Mouse (Mus musculus): Measurements from ENCODE around the gene Slc30a3.

Gene Slc30a3

DNA sequence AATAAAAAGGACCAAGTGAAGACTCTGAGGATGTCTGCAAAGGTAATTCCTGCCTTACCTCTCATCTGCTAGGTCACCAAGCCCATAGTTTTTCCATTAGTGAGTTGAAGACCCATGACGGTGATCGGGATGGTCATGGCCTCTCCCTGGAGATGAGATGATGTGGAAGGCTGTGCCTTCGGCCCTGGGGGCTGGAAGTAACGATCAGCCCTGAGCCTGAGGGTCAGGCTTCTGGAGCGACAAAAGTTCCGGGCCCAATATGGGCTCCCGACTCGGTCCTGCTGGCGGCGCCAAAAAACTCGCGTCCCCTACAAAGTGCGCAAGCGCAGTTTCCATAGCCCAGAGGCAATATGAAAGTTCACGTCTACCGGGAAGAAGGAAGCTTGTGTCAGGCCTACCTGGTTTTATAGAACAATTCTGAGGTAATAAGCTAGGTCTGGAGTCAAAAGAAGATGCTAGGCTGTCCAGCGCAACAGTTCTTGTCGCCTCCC is at the start of gene Slc30a3:
TSS of gene Slc30a3 (minus strand) at position 238 of the 491 bp plus-strand sequence.
- no peak for DNase-seq

DNA sequence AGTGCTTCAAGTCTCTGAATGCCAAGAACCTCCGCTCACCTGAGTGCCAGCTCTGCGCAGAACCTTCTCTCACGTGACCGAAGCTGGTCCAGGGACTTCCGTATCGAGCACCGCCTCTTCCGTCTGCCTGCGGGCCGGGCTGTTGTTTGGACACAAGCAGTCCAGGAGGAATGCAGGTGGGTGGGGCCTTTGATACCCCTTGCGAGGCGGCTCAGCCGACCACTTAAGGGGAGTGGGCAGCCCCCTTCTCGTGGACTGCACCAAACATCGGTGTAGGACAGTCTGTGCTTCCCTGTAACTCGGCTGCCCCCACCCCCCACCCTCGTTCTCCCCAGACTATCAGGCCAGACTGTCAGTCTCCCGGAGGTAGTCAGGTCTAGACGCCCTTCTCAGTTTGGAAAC is 46.1 kb upstream of the Slc30a3 start, which contains the start of gene Mpv17:
TSS of gene Mpv17 (minus strand) at position 100 of the 402 bp plus-strand sequence.
- DNase-seq = peak; percentile 80

GRCm38 (mm10) chr5:31153516-31154151 is 45.6 kb upstream of the Slc30a3 start:
- no peak for DNase-seq

DNA sequence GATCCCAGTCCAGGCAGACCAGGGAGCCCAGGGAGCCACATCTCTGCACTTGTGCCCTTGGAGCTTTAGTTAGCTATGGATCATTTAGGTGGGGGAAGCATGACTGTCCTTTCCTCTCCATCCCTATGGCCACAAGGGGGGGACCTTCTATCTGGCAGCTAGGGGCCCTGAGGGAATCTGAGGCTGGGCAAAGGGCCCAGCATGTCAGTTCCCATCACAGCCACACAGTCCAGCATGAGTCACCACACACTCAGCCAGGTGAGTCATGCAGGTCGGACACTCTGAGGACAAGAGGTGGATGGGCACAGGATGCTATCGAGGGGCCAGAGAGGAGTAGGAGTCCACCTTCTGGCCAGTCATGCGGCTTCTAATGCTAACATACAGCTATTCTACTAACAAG is 43.7 kb upstream of the Slc30a3 start:
- peak; percentile 63 for DNase-seq

- peak; percentile 28 for DNase-seq
Observed at GRCm38 (mm10) chr5:31149781-31150180, 41.7 kb upstream of the Slc30a3 start.

GRCm38 (mm10) chr5:31138968-31139425 is 31.0 kb upstream of the Slc30a3 start:
- DNase-seq = no peak

GRCm38 (mm10) chr5:31138241-31138967 is 30.4 kb upstream of the Slc30a3 start, which contains the start of gene Ucn:
Gene Ucn (minus strand): TSS chr5:31138829.
- DNase-seq = no peak

- no peak for DNase-seq
Observed at GRCm38 (mm10) chr5:31137658-31138057, 29.6 kb upstream of the Slc30a3 start.

DNA sequence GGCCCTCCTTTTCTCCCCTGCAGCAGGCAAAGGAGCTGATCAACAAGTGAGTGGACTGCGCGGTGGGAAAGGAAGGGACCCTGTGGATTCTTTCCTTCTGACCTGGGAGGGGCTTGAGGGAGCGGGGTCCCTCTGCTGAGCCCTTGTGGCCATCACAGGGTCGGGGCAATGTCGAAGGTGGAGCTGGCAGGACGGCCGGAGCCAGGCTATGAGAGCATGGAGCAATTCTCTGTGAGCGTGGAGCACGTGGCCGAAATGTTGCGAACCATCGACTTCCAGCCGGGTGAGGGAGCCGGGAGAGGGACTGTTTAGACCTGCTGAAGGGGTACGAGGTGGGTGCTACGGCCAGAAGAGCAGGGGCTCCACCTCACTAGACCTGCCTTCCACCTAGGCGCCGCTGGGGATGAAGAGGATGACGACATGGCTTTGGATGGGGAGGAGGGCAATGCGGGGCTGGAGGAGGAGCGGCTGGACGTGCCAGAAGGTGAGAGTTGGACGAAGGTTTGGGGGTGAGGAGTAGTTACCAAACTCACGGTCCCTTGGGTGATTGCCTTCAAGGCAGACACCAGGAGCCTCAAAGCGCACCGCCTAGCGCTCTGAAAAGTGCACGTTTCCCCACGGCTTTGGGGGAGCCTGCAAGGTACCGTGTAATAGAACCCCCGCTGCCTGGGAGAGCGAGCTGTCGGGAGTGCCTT is 28.8 kb upstream of the Slc30a3 start:
- DNase-seq = no peak

- no peak for DNase-seq
Observed at GRCm38 (mm10) chr5:31126050-31126449, 18.0 kb upstream of the Slc30a3 start.

DNA sequence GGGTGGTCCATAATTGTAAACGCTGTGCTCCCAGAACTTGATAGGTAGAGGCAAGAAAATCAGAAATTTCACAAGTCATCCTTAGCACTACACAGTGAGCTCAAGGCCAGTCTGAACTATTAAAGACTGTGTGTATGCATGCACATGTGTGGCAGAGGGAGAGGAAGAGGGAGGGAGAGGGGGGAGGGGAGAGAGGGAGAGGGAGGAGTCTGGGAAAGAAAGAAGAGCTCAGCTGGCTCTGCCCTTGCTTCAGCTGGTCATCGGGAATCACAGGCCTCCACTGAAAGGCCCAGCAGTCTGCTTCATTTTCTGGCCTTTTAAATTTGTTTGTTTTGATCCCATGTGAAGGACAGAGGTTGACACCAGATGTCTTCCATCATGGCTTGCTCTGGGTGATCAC is 15.4 kb upstream of the Slc30a3 start:
- no peak for DNase-seq

DNA sequence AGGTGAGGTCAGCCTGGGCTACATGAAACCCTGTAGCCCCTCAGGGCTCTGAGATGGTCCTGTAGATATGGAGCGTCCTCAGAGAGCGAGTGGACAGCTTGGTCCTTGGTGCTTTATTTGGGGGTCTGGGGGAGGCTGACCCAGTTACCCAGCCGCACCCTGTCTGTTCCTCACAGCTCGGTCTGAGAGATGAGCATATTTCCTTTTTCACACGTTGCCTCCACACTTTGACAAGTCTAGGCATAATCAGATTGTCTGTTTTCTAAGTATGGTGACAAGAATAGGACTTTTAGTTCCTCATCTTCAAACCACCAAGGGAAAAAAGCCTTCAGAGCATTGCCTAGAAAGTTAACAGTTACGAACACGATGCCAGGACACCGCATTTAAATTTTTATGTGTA is 13.1 kb upstream of the Slc30a3 start:
- DNase-seq = no peak

GRCm38 (mm10) chr5:31116912-31117311 is 8.9 kb upstream of the Slc30a3 start:
- no peak for DNase-seq

DNA sequence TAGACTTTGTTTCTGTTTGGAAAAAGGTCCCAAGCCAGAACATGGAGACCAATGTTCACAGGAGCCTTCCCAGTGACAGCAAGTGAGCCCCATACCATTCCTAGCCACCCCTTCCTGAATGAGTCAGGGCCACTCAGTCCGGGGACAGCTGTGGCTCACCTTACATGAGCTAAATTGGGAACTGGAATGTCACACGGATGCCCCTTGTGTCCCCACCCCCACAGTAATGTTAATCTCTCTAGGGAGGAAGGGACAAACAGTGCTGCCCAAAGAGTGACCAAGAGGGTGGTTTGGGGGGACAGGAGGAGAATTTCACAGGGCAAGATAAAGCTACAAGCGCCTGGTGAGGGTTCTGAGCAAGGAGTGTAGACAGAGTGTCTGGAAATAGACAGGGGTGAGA is 8.3 kb upstream of the Slc30a3 start, which contains the start of gene Trim54:
TSS of gene Trim54 (plus strand) at position 359 of the 400 bp plus-strand sequence.
- no peak for DNase-seq

DNA sequence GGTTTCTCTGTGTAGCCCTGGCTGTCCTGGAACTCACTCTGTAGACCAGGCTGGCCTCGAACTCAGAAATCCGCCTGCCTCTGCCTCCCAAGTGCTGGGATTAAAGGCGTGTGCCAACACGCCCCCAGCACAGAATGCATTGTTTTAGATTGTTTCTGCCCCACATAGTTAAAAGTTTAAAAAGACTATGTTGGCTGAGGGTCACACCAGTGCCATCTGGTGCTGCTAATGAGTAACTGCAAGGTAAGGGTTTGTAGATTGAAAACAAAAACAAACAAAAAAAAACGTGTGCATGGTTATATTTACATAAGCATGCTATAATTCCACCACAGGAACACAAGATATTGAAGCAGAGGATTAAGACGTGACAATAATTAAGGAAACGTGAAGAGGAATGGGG is 2.7 kb upstream of the Slc30a3 start:
- no peak for DNase-seq

GRCm38 (mm10) chr5:31105814-31106335 is 2.2 kb downstream of the Slc30a3 start, which contains the start of gene Dnajc5g:
Gene Dnajc5g (plus strand): TSS chr5:31106285.
- no peak for DNase-seq

GRCm38 (mm10) chr5:31095711-31096480 is 12.1 kb downstream of the Slc30a3 start:
- no peak for DNase-seq

GRCm38 (mm10) chr5:31094799-31095691 is 13.0 kb downstream of the Slc30a3 start:
- no peak for DNase-seq

GRCm38 (mm10) chr5:31094100-31094798 is 13.8 kb downstream of the Slc30a3 start:
- no peak for DNase-seq
